Mouse (Mus musculus) myocyte (in vitro differentiated cells): ENCODE data around the gene Col6a5.

Experiments used
- CEBPB ChIP-seq: IDR thresholded peaks from 2 replicates; pipeline ENCODE4 v1.6.1; 2011; ENCODE audit warnings: mild to moderate bottlenecking, moderate library complexity; ENCODE audit not compliant: poor library complexity, insufficient read depth, severe bottlenecking
- E2F4 ChIP-seq: IDR thresholded peaks from one replicate; pipeline ENCODE4 v1.6.1; 2011; ENCODE audit warnings: mild to moderate bottlenecking, control low read depth, moderate library complexity; ENCODE audit not compliant: insufficient read depth
- MAX ChIP-seq: IDR thresholded peaks from one replicate; pipeline ENCODE4 v1.6.1; 2011; ENCODE audit warnings: low read depth, mild to moderate bottlenecking, control low read depth
- MYOD1 ChIP-seq, 3 experiments: IDR thresholded peaks; one replicate each; pipeline ENCODE4 v1.6.1; 2011; ENCODE audit warnings: control low read depth in 2 of 3, low read depth in 2 of 3, mild to moderate bottlenecking in 2 of 3, moderate library complexity in 1 of 3; ENCODE audit not compliant: insufficient read length in 2 of 3, control insufficient read depth in 1 of 3
- MYOG ChIP-seq, 3 experiments: IDR thresholded peaks; one replicate each; pipeline ENCODE4 v1.6.1; 2011; ENCODE audit warnings: control low read depth in 2 of 3, low read depth in 2 of 3, mild to moderate bottlenecking in 2 of 3; ENCODE audit not compliant: insufficient read length in 2 of 3, control insufficient read depth in 1 of 3, insufficient read depth in 1 of 3
- POLR2A ChIP-seq: IDR thresholded peaks from one replicate; pipeline ENCODE4 v1.6.1; 2011; ENCODE audit warnings: low read depth, mild to moderate bottlenecking, control low read depth, moderate library complexity; ENCODE audit not compliant: insufficient read length
- POLR2AphosphoS2 ChIP-seq: IDR thresholded peaks from one replicate; pipeline ENCODE4 v1.6.1; 2011; ENCODE audit warnings: low read depth, control low read depth; ENCODE audit not compliant: insufficient read length
- REST ChIP-seq: IDR thresholded peaks from one replicate; pipeline ENCODE4 v1.6.1; 2011; ENCODE audit warnings: mild to moderate bottlenecking, control low read depth, moderate library complexity; ENCODE audit not compliant: insufficient read depth, insufficient read length
- TCF12 ChIP-seq: IDR thresholded peaks from one replicate; pipeline ENCODE4 v1.6.1; 2011; ENCODE audit warnings: mild to moderate bottlenecking, control low read depth; ENCODE audit not compliant: poor library complexity, insufficient read depth, severe bottlenecking
- TCF3 ChIP-seq: IDR thresholded peaks from one replicate; pipeline ENCODE4 v1.6.1; 2011; ENCODE audit warnings: low read depth, control low read depth; ENCODE audit not compliant: insufficient read length
- USF1 ChIP-seq: IDR thresholded peaks from one replicate; pipeline ENCODE4 v1.6.1; 2011; ENCODE audit warnings: low read depth, mild to moderate bottlenecking, control low read depth, moderate library complexity

GRCm38 (mm10) chr9:105852015-105852777 is 108.2 kb downstream of the Col6a5 start:
- no peak for TF ChIP-seq POLR2A
- no peak for TF ChIP-seq CEBPB
- peak; percentile 2 for TF ChIP-seq USF1
- TF ChIP-seq POLR2AphosphoS2 = no peak
- no peak for TF ChIP-seq MAX
- TF ChIP-seq TCF12 = no peak
- no peak for TF ChIP-seq E2F4
- TF ChIP-seq MYOD1 (IDR thresholded peaks at IDR 0.05; ENCODE audit: control insufficient read depth in 1 of 3, insufficient read length in 2 of 3, low read depth in 2 of 3) = no peak
- no peak for TF ChIP-seq MYOG (IDR thresholded peaks at IDR 0.05; ENCODE audit: control insufficient read depth in 1 of 3, insufficient read depth in 1 of 3, insufficient read length in 2 of 3, low read depth in 2 of 3)
- no peak for TF ChIP-seq TCF3
- TF ChIP-seq REST = no peak
